Mouse (Mus musculus) olfactory bulb, adult 2 months (tissue): ENCODE results near the gene 4930451I11Rik.

Experiments used
- CTCF ChIP-seq: fragments of 200-500 bp; IDR thresholded peaks from 2 replicates; pipeline ENCODE4 v1.5.1; 2012; ENCODE audit warnings: low read depth, mild to moderate bottlenecking, low read length, moderate library complexity; ENCODE audit not compliant: insufficient read depth
- POLR2A ChIP-seq: fragments of 200-500 bp; IDR thresholded peaks from 2 replicates; pipeline ENCODE4 v1.6.1; 2012; ENCODE audit warnings: mild to moderate bottlenecking, low read depth, low read length, moderate library complexity; ENCODE audit not compliant: insufficient read depth

DNA sequence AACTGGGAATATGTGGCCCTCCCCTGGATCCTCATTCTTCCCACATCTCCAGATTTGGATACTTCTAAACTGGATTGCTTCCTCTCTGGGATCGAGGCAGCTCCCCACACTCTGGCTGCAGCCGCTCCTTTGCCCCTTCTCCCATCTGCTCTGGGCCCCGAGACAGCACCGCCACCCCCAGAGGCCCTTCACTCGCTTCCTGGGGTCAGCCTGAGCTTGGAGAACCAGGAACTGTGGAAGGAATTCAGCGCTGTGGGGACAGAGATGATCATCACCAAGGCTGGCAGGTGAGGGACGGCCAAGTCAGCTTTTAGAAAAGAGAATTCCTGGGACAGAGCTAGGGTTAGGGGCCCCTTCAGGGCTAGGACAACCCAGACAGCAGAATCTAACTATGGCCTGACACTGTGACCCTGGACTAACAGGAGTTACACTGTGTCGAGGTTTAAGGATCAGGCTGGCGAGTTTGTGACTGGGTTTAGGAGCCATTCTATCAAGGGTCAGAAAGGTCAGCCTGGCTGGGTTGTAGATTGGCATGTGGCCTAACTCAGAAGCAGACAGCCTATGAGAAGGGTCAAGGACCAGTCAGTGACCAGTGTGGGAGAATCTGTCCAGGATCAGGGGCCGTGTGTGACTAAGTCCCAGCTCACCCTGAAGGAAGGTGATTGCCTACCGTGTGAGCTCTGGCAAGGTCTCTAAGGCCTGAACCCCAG lies 49.6 kb downstream of the 4930451I11Rik start:
- TF ChIP-seq CTCF (no peak), POLR2A (no peak)
